Mouse (Mus musculus): Measurements from ENCODE around the gene Tubb4b.

DNA sequence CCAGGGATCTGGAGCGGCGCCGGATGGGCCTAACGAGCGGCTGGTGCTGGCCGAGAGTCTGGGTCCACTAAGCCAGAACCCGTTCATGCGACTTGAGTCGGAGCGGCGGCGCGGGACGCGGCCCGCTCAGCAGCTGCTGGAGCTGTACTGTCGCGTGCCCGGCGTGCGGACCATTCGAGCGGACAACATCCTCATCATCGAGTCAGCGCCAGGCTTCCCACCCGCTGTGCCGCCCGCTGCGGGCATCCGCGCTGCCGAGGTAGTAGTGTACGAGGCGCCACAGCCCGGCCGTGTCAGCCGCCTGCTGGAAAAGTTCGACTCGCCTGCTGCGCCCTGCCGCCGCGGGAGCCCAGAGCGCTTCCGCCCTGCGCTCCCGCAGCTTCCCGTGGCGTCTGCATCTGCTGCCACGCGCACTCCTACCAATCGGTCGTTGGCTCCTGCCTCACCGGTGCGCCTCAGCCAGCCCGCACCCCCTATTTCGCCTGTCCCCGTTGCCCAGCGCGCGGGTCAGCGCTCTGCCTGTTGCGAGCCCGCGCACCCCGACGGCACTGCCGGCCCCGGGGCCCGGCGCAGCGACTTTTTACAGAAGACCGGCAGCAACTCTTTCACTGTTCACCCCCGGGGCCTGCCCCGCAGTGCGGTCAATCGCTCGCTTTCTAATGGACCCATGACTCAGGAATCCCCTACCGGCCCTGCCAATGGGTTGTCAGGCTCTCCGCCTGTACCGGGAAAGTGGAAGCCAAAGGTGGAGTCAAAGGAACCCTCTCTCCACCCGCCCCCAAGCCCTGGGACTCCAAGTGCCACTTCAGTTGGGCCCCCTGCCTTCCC, 38.5 kb upstream of the Tubb4b start:
- no peak for TF ChIP-seq CTCF (IDR thresholded peaks at IDR 0.05; ENCODE audit: borderline replicate concordance, insufficient read depth, low read length)
- TF ChIP-seq POLR2A (IDR thresholded peaks at IDR 0.05; ENCODE audit: low read depth, low read length), result no peak

Data from embryonic fibroblast, embryonic 13.5 days (primary cell).